Mouse (Mus musculus) spleen, postnatal 36 days (tissue): ENCODE measurements at regions not wholly inside any gene's neighbourhood (a gene's known extent, or its start where the extent isn't known, plus 50 kb on each side); places are given as distances from the start of the nearest gene placed in this dataset.

Experiments
- DNase-seq, 2 experiments: peaks; one replicate each; pipeline ENCODE4 v3.0.0; 2022; ENCODE audit warnings: low spot score in 2 of 2, mixed read lengths in 1 of 2

- DNase-seq = no peak
These were observed 170.0 kb upstream of the Nr5a2 start for GRCm38 (mm10) chr1:137130264-137130663.

DNA sequence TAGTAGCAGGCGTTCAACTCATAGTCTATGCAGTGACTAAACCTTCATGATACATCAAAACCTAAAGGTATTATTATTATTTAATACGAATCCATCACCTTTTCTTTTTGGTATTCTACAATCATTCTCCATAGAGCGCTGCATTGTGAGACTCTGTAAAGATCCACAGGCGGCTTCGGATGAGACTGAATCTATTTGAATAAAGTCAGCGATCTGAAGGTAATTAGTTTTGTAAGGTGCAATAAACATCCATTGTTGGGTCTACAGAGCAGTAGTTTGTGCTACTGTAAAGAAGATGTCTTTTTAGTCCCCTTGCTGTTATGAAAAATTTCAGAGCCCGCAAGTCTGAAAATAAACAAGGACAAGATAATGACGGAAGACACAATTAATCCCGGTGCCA lies 168.9 kb upstream of the Nr5a2 start:
- no peak for DNase-seq

GRCm38 (mm10) chr1:137117866-137118265 lies 157.6 kb upstream of the Nr5a2 start:
- DNase-seq = no peak

DNA sequence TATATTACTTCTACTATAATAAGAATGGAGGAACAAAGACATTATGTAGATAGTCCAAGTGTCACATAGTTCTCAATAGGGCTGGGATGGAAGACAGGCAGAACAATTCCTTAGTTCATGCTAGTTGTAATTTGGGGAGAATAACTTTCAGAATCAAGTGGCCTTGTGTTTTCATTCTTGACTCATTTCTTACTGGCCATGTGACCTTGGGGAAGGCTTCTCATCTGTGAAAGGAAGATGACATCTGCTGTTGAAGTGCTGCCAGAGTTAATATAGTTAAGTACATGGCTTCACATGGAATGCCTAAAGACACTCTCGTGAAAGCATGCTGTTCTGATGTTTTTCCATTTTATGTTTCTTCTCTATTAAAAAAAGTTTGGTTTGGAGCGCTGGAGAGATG lies 146.2 kb upstream of the Nr5a2 start:
- DNase-seq = no peak

- no peak for DNase-seq
These were observed 131.5 kb upstream of the Nr5a2 start for GRCm38 (mm10) chr1:137091762-137092161.

DNA sequence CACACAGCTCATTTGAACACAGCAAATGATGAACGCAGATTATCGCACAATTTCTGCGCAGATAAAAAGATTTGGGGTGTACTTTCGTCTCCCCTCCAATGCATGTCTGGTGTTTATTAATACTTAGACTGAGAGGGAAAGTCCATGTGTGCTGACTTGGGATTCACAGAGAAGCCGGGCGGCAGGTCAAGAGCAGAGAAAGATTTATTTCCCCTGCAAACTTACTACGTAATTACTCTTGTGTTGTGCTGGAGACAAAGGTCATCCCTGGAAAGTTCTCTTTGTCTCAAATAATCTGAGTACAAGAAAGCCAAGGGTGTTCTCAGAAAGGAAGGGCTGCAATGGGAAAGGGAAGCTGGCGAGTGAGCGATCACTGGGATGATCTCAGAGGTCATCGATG lies 127.9 kb upstream of the Nr5a2 start:
- no peak for DNase-seq

DNA sequence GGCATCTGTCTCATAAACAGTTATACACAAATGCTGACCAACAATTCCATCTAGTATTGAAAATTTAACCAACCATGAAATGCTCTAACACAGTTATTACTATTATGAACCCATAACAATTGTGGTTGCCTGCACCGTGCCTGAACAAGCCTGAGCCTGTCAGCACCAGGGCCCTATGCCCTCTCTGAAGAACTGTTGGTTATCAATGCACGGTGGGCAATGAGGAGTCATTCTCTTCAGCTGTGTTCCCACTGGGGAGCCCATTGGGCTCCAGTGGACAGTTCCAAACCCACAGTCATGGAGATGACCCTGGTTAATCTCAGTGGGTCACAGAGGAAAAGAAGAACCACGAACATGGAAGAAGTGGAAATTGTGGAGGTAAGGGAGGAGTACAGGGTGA lies 126.5 kb upstream of the Nr5a2 start:
- DNase-seq = no peak

GRCm38 (mm10) chr1:137083500-137083899 lies 123.3 kb upstream of the Nr5a2 start:
- no peak for DNase-seq

DNA sequence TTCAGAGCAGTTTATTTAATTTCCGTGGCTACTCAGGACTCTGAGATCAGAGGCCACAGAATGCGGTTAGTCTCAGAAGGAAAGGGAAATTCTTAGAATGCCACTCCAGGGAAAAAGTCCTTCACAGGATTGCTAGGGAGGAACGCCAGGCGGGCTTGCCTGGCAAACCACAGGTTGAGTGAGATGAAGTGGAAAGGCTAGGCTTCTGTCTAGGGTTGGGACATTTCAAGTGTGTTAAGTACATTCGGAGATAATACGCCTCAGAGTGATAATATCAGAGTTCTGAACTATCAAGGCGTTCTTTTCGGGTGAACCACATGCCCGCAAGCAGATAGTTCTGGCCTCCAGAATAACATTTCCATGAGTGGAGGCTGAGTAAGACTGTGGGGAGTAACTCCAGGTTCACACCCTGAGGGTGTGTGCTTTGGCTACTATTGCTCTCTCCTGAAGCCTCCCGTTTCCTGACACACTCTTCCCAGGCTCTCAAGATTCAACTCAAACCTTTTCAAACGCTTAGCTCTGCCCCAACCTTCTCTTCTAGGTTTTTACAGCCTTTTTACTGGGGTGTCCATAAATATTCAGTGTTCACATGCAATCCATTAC lies 119.3 kb upstream of the Nr5a2 start:
- DNase-seq = no peak

- DNase-seq = no peak
These were observed 114.5 kb upstream of the Nr5a2 start for GRCm38 (mm10) chr1:137074787-137075186.

- no peak for DNase-seq
These were observed 113.8 kb upstream of the Nr5a2 start for GRCm38 (mm10) chr1:137073857-137074572.

GRCm38 (mm10) chr1:137060914-137061313 lies 100.7 kb upstream of the Nr5a2 start:
- no peak for DNase-seq

GRCm38 (mm10) chr1:137053134-137053533 lies 92.9 kb upstream of the Nr5a2 start:
- no peak for DNase-seq

DNA sequence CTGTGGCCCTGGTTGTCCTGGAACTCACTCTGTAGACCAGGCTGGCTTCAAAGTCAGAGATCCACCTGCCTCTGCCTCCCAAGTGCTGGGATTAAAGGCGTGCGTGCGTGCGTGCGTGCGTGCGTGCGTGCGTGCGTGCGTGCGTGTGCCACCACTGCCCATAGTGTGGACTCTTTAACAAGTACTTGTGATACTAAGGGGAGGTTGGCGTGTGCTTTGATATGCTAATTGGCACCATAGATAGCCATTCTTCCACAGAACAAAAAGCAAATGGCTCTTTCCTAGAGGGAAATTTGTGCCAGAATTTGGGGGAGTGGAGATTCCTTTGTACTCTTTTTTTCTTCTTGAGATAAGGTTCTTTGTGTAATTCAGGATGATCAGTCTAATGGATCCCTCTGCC lies 91.3 kb upstream of the Nr5a2 start:
- no peak for DNase-seq

DNA sequence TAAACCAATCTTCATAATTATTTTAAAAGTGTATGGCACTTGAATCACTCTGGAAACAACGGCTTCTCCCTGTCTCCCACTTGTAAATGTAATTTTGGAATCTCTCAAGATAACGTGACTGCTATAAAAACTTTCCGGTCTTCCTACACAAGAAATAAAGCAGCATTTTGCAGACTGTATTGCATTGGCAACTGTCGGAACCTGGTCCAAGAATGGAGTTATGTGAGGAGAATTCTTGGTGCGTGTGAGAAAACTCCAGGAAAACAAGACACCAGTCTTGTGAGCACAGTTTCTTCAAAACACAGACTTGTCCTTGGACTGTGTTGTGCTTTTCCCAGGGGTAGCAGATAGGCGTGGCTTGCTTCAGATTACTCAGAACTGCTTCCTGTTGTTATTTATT lies 83.8 kb upstream of the Nr5a2 start:
- no peak for DNase-seq

- no peak for DNase-seq
These were observed 82.3 kb upstream of the Nr5a2 start for GRCm38 (mm10) chr1:137042414-137043010.

DNA sequence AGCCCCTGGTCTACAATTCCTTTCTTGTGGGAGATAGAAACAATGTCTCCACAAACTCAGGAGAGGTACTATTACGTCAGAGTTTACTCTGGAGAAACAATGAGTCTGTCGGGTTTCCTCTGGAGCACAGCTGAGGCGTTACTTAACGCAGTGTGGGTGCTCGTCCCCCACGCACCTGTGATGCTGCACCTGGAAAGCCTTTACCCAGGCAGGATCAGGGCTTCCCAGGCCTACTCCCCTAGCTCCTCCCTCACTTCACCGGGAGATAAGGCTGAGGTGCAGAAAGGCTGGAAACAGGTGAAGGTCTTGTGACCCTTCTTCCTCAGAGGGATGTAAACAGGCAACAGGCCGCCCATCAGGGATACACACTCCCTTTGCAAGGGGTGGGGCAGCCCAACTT lies 80.7 kb upstream of the Nr5a2 start:
- DNase-seq = no peak

- no peak for DNase-seq
These were observed 74.3 kb upstream of the Nr5a2 start for GRCm38 (mm10) chr1:137034586-137034985.

DNA sequence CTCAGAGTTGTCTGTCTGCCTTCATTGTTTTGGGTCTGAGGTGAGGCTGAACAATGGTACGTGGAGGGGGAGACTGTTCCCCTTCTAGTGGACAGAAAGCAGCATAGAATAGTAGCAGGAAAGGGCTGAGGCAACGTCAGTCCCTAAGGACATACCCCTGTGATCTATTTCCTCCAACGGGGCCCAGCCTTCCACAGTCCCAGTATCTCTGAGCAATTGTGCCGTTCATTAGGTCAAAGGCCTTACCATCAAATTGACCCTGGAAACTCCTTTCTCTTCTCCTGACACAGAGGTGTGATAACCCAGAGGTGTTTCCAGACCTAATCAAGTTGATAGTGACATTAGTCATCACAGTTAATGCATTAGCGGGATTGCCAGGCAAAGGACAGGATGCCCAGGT lies 73.4 kb upstream of the Nr5a2 start:
- DNase-seq = no peak

- DNase-seq = no peak
These were observed 63.5 kb upstream of the Nr5a2 start for GRCm38 (mm10) chr1:137023706-137024105.

GRCm38 (mm10) chr1:137020528-137020927 lies 60.3 kb upstream of the Nr5a2 start:
- DNase-seq = no peak

DNA sequence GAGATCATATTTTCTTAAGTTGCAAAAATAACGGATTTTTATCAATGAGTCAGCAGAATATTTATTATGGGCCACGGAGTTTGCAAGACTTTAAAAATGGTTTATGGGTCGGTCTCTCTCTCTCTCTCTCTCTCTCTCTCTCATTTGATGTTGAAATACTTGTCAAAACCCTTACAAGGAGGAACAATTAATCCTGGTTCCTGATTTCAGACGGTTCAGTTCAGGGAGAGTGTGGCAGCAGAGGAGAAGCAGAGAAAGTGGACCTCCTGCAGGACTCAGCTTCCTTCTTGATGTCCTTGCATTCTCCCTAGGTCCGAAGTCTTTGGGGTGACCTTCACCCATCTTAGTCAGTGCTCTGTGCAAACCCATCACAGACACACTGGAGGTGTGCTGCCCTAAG lies 57.4 kb upstream of the Nr5a2 start:
- no peak for DNase-seq

- no peak for DNase-seq
These were observed 50.1 kb upstream of the Nr5a2 start for GRCm38 (mm10) chr1:137010240-137010926.
